Mouse (Mus musculus): ENCODE data around the gene Cfap69. TPM values are rescaled to one million over a fixed set of nuclear protein-coding genes. Genes with fewer than 3 reads are reported as not detected.

Gene Cfap69
- polyA plus RNA-seq, 1 experiment from 2014 or later, result 12.3 TPM

DNA sequence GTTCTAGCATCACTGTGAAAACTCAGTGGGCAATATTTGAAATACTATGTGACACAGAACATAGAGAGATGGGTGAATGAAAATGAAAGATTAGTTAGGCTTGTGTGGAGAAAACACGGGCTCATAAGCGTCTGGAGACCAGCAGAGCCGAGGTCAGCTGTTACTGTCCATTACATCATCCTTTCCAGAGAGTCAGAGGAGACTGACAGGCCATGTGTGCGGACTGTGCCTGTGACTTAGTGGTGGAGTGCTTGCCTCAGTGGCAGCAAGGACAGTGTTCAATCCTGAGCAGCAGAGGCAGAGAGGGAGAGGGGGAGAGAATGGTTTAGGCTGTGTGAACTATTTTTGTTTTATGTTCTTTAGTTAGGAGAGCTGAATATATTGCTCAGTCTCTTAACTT lies 45.7 kb downstream of the Cfap69 start:
- no peaks in the 10 kb centered on the region for H3K27me3 ChIP-seq (ENCODE audit: control insufficient read depth, insufficient read depth, low read length)
- ATAC-seq (ENCODE audit: low FRiP score, low TSS enrichment), result no peak
- H3K36me3 ChIP-seq (ENCODE audit: control insufficient read depth, insufficient read depth, low read length), result no peaks in the 10 kb centered on the region
- no peaks in the 10 kb centered on the region for H3K4me1 ChIP-seq (ENCODE audit: control insufficient read depth, insufficient read depth, low read length)
- H3K9ac ChIP-seq (replicated peaks; ENCODE audit: low read length), result no peak overlapping the region
- 77% methylated on average over 4 of the region's 4 CpGs for WGBS
- no peak overlapping the region for H3K4me2 ChIP-seq (ENCODE audit: low read length)
- DNase-seq, result no peak
- no peak overlapping the region for H3K4me3 ChIP-seq (replicated peaks; ENCODE audit: low read depth, low read length)
- H3K9me3 ChIP-seq (ENCODE audit: control insufficient read depth, low read length), result no peaks in the 10 kb centered on the region
- no peak overlapping the region for H3K27ac ChIP-seq (replicated peaks; ENCODE audit: low read depth, low read length)

DNA sequence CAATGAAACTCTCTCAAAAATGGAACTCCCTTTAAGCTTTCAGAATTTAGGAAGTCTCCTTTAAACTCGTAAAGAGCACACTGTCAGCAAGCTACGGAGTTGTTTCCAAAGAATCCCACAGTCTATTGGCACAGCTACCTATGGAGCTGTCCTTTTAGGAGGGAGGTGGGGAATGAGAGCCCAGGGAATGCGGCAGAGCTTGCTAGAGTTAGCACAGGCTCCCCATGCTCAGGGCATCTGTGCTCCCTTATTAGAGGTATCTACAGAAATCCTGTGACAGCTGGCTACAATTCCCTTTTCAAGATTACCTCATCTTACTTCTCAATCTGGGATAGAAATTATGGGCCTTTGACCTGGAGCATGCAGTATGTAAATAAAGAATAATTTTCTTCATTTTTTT lies 53.5 kb downstream of the Cfap69 start:
- Histone ChIP-seq H3K4me3 (replicated peaks; ENCODE audit: low read depth, low read length) (no peak overlapping the region), H3K27me3 (ENCODE audit: control insufficient read depth, insufficient read depth, low read length) (no peaks in the 10 kb centered on the region), H3K4me1 (ENCODE audit: control insufficient read depth, insufficient read depth, low read length) (no peaks in the 10 kb centered on the region), H3K9ac (replicated peaks; ENCODE audit: low read length) (no peak overlapping the region), H3K4me2 (ENCODE audit: low read length) (no peak overlapping the region), H3K27ac (replicated peaks; ENCODE audit: low read depth, low read length) (no peak overlapping the region), H3K36me3 (ENCODE audit: control insufficient read depth, insufficient read depth, low read length) (no peaks in the 10 kb centered on the region), H3K9me3 (ENCODE audit: control insufficient read depth, low read length) (no peaks in the 10 kb centered on the region)
- ATAC-seq (ENCODE audit: low FRiP score, low TSS enrichment) (no peak), DNase-seq (no peak)
- WGBS, result 64% methylated on average over 3 of the region's 3 CpGs

DNA sequence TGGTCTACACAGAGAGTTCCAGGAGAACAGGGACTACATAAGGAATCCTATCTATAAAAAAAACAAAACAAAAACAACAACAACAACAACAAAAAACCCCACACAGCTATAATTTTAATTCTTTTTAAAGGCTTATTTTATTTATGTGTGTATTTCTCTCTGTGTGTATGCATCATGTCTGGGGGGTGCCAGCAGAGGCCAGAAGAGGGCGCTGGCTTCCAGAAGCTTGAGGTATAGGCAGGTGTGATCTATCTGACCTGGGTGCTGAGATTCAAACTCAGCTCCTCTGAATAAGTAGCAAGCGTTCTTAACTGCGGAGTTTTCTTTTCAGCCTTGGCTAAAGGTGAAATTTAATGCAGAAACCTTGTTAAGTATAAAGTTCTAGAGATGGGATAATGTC lies 76.4 kb downstream of the Cfap69 start:
- no peaks in the 10 kb centered on the region for H3K9me3 ChIP-seq (ENCODE audit: control insufficient read depth, low read length)
- H3K9ac ChIP-seq (replicated peaks; ENCODE audit: low read length), result no peak overlapping the region
- H3K27ac ChIP-seq (replicated peaks; ENCODE audit: low read depth, low read length), result no peak overlapping the region
- DNase-seq (no peak), ATAC-seq (ENCODE audit: low FRiP score, low TSS enrichment) (no peak)
- no peak overlapping the region for H3K4me2 ChIP-seq (ENCODE audit: low read length)
- H3K4me3 ChIP-seq (replicated peaks; ENCODE audit: low read depth, low read length), result no peak overlapping the region
- H3K27me3 ChIP-seq (ENCODE audit: control insufficient read depth, insufficient read depth, low read length), result no peaks in the 10 kb centered on the region
- WGBS, result 82% methylated on average over 3 of the region's 3 CpGs
- no peaks in the 10 kb centered on the region for H3K4me1 ChIP-seq (ENCODE audit: control insufficient read depth, insufficient read depth, low read length)
- no peaks in the 10 kb centered on the region for H3K36me3 ChIP-seq (ENCODE audit: control insufficient read depth, insufficient read depth, low read length)

DNA sequence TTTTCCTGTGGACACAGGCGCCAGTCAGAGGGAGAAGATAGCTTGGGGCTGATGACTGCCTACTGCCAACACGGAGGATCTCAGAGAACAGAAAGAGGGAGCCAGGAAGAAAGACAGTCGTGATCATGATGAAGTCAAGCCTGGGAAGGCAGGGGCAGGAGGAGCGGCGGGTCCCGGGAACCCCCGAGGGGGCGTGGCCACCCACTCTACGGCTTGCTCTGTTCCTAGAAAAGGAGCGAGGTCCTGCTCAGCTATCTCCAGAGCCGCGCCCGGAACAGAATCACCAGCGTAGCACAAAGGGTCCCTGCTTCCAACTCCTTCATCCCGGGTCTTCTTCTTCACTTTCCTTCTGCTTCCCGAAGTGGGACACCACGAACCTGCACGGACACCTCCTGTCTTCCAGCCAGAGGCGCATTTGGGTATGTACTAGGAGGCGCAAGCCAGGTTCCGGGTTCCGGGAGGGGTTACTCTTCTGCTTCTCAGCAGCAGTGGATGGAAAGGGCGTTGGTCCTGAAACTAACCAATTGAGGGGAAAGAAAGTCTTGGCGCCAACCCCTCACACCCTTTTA lies 90.2 kb downstream of the Cfap69 start, which contains the start of gene Gm8773:
Gene Gm8773 (plus strand): TSS at position 51 of the 569 bp plus-strand sequence.
- peak; percentile 73 for DNase-seq
- no peaks in the 10 kb centered on the region for H3K4me1 ChIP-seq (ENCODE audit: control insufficient read depth, insufficient read depth, low read length)
- no peaks in the 10 kb centered on the region for H3K9me3 ChIP-seq (ENCODE audit: control insufficient read depth, low read length)
- no peaks in the 10 kb centered on the region for H3K36me3 ChIP-seq (ENCODE audit: control insufficient read depth, insufficient read depth, low read length)
- 1% methylated on average over 24 of the region's 24 CpGs for WGBS
- peak within 1 kb of the TSS; percentile 50 for H3K4me3 ChIP-seq (replicated peaks; ENCODE audit: low read depth, low read length)
- ATAC-seq (ENCODE audit: low FRiP score, low TSS enrichment), result peak; percentile 82
- no peak within 1 kb of the TSS for H3K27ac ChIP-seq (replicated peaks; ENCODE audit: low read depth, low read length)
- peak within 1 kb of the TSS; percentile 61 for H3K9ac ChIP-seq (replicated peaks; ENCODE audit: low read length)
- H3K4me2 ChIP-seq (ENCODE audit: low read length), result peak within 1 kb of the TSS; percentile 70
- peaks cover 5% of the 10 kb centered on the region; the same call in 1 of the 2 replicates for H3K27me3 ChIP-seq (ENCODE audit: control insufficient read depth, insufficient read depth, low read length)

DNA sequence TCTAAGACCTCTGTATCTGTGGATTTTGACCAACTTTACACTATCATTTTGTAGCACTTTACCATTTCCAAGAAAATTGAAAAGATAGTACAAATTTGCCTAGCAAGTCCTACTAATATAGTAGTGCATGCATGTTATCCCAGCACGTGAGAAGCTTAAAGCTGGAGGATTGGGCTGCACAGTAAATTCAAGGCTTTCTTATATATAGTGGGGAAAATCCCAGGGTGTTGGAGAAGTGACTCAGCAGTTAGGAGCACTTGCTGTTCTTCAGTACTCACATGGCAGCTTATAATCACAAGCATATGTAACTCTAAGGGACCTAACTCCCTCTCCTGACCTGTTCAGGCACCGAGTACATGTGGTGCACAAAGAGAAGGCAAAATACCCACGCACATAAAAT lies 101.6 kb downstream of the Cfap69 start:
- Histone ChIP-seq H3K27ac (replicated peaks; ENCODE audit: low read depth, low read length) (no peak overlapping the region), H3K9me3 (ENCODE audit: control insufficient read depth, low read length) (no peaks in the 10 kb centered on the region), H3K36me3 (ENCODE audit: control insufficient read depth, insufficient read depth, low read length) (no peaks in the 10 kb centered on the region), H3K4me2 (ENCODE audit: low read length) (no peak overlapping the region), H3K4me1 (ENCODE audit: control insufficient read depth, insufficient read depth, low read length) (peaks cover 11% of the 10 kb centered on the region; the same call in 1 of the 2 replicates), H3K4me3 (replicated peaks; ENCODE audit: low read depth, low read length) (no peak overlapping the region), H3K9ac (replicated peaks; ENCODE audit: low read length) (no peak overlapping the region), H3K27me3 (ENCODE audit: control insufficient read depth, insufficient read depth, low read length) (no peaks in the 10 kb centered on the region)
- DNase-seq, result no peak
- ATAC-seq (ENCODE audit: low FRiP score, low TSS enrichment), result no peak
- WGBS, result 80% methylated on average over 3 of the region's 3 CpGs

DNA sequence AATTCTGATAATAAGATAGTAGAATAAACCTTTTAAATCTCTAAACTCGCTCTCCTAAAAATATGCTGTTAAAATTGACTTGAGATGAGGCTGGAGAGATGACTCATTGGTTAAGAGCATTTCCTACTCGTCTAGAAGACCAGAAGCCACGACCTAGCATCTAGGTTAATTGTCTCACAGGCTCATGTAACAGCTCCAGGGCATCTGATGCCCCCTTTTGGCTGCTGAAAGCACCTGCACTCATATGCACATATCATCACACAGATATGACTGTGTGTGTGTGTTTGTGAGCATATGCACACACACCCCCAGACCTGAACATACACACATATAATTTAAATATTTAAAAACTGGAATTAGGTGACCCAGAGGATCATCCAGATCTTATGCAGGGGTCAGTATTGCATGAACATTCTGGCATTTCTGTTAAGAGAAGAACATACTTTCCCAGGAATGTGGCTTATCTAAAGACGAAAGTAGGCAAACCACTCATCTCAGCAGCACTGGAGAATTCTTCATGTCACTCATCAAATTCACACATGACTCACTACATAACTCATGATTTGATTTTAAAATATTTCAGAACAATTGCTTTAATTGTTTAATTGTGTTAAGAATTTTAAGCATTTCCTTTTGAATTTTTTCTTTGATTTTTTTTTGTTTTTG lies 102.9 kb downstream of the Cfap69 start:
- DNase-seq (no peak), ATAC-seq (ENCODE audit: low FRiP score, low TSS enrichment) (no peak)
- Histone ChIP-seq H3K27me3 (ENCODE audit: control insufficient read depth, insufficient read depth, low read length) (no peaks in the 10 kb centered on the region), H3K36me3 (ENCODE audit: control insufficient read depth, insufficient read depth, low read length) (no peaks in the 10 kb centered on the region), H3K9me3 (ENCODE audit: control insufficient read depth, low read length) (no peaks in the 10 kb centered on the region), H3K4me1 (ENCODE audit: control insufficient read depth, insufficient read depth, low read length) (peaks cover 11% of the 10 kb centered on the region; the same call in 1 of the 2 replicates), H3K9ac (replicated peaks; ENCODE audit: low read length) (no peak overlapping the region), H3K27ac (replicated peaks; ENCODE audit: low read depth, low read length) (no peak overlapping the region), H3K4me3 (replicated peaks; ENCODE audit: low read depth, low read length) (no peak overlapping the region), H3K4me2 (ENCODE audit: low read length) (no peak overlapping the region)
- WGBS, result 78% methylated on average over 4 of the region's 4 CpGs

DNA sequence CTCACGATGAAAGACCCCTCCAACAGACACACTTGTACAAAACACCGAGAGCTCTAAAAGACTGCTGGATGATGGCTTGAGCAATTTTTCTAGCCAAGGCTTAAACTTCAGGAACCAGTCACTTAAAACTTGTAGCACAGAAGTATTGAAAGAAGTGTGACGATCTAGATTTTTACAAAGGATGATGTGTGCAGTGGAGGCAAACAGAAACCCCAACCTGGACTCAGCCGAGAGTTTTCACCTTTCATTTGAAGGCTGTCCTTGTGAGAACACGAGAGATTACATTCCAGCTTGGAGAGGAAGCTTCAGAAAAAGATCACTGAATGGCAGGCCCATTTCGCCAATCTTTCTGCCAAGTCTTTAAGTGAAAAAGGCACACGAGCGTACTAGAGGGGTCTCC lies 104.2 kb downstream of the Cfap69 start:
- 45% methylated on average over 8 of the region's 8 CpGs for WGBS
- Histone ChIP-seq H3K9me3 (ENCODE audit: control insufficient read depth, low read length) (no peaks in the 10 kb centered on the region), H3K27me3 (ENCODE audit: control insufficient read depth, insufficient read depth, low read length) (no peaks in the 10 kb centered on the region), H3K4me3 (replicated peaks; ENCODE audit: low read depth, low read length) (peak overlapping the region; percentile 66), H3K36me3 (ENCODE audit: control insufficient read depth, insufficient read depth, low read length) (peaks cover 4% of the 10 kb centered on the region), H3K27ac (replicated peaks; ENCODE audit: low read depth, low read length) (peak overlapping the region; percentile 70), H3K4me2 (ENCODE audit: low read length) (peak overlapping the region; percentile 74), H3K9ac (replicated peaks; ENCODE audit: low read length) (peak overlapping the region; percentile 64), H3K4me1 (ENCODE audit: control insufficient read depth, insufficient read depth, low read length) (peaks cover 11% of the 10 kb centered on the region; the same call in 1 of the 2 replicates)
- ATAC-seq (ENCODE audit: low FRiP score, low TSS enrichment), result peak; percentile 22; the same call in 1 of the 2 replicates
- no peak for DNase-seq

DNA sequence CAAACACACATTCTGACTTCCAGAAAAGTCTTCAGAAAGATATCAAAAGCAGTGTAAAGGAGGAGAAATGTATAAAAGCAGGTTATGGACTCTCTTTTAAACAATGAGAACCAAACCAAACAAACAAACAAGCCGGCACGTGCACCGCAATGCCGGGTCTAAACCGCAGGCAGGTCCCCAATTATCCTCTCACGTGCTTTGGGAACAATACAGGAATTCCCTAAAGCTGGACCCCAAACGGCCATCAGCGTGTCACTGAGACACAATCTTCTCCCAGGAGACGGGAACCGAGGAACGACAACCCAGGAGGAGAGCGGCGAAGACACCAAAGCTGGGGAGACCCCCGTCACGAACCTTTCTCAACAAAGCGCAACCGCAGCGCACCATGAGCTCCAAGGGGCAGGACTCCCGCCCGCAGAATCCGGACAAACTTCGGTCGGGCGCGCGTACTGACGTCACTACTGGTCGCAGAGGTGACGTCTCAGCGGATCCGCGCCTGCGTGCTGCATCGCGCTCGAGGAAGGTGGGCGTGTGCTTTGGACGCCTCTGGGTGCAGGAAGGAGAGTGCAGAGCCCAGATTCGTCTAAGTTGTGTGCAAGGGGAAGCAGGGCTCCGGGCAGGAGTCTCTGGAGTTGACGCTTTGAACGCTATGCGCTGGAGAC lies 104.8 kb downstream of the Cfap69 start, which contains the start of gene Gtpbp10:
Gene Gtpbp10 (minus strand): TSS at position 460 of the 662 bp plus-strand sequence.
- ATAC-seq (ENCODE audit: low FRiP score, low TSS enrichment), result peak; percentile 99
- under 1% methylated on average over 43 of the region's 43 CpGs for WGBS
- peak; percentile 97 for DNase-seq

More for the DNA sequence above, 104.8 kb downstream of the Cfap69 start, which contains the start of gene Gtpbp10:
- Histone ChIP-seq H3K4me2 (ENCODE audit: low read length) (peak within 1 kb of the TSS; percentile 74), H3K4me3 (replicated peaks; ENCODE audit: low read depth, low read length) (peak within 1 kb of the TSS; percentile 66), H3K4me1 (ENCODE audit: control insufficient read depth, insufficient read depth, low read length) (peaks cover 11% of the 10 kb centered on the region; the same call in 1 of the 2 replicates), H3K27ac (replicated peaks; ENCODE audit: low read depth, low read length) (peak within 1 kb of the TSS; percentile 70), H3K9me3 (ENCODE audit: control insufficient read depth, low read length) (no peaks in the 10 kb centered on the region), H3K27me3 (ENCODE audit: control insufficient read depth, insufficient read depth, low read length) (no peaks in the 10 kb centered on the region), H3K9ac (replicated peaks; ENCODE audit: low read length) (peak within 1 kb of the TSS; percentile 64), H3K36me3 (ENCODE audit: control insufficient read depth, insufficient read depth, low read length) (peaks cover 10% of the 10 kb centered on the region)
